Mouse (Mus musculus) neural tube, embryonic 12.5 days (tissue): ENCODE results near the gene Tsks. TPM values are rescaled to one million over a fixed set of nuclear protein-coding genes. Genes with fewer than 3 reads are reported as not detected.
A peak's percentile ranks its signal among the peaks of the same experiment; 100 is the strongest.

Experiments used
- ATAC-seq: fragments of 200-750 bp; cut with Nextera tagmentation; 2 replicates; pipeline ENCODE4 v1.8.0; 2017; ENCODE audit warnings: low read depth, mild to moderate bottlenecking, moderate TSS enrichment, moderate library complexity; ENCODE audit not compliant: low FRiP score
- H3K27ac ChIP-seq: fragments of 300-500 bp; sonication (generic); 2 replicates; pipeline ENCODE4 v1.5.1; 2016
- H3K27me3 ChIP-seq: fragments of 300-500 bp; sonication (generic); replicated peaks from 2 replicates; pipeline ENCODE4 v1.6.1; 2016; ENCODE audit warnings: mild to moderate bottlenecking
- H3K36me3 ChIP-seq: fragments of 300-500 bp; sonication (generic); 2 replicates; pipeline ENCODE4 v1.6.1; 2016; ENCODE audit warnings: mild to moderate bottlenecking
- H3K4me1 ChIP-seq: fragments of 300-500 bp; sonication (generic); 2 replicates; pipeline ENCODE4 v1.6.1; 2016
- H3K4me2 ChIP-seq: fragments of 300-500 bp; sonication (generic); replicated peaks from 2 replicates; pipeline ENCODE4 v1.6.1; 2016; ENCODE audit warnings: mild to moderate bottlenecking
- H3K4me3 ChIP-seq: fragments of 300-500 bp; sonication (generic); 2 replicates; pipeline ENCODE4 v1.5.1; 2016
- H3K9ac ChIP-seq: fragments of 300-500 bp; sonication (generic); 2 replicates; pipeline ENCODE4 v1.6.1; 2016; ENCODE audit warnings: mild to moderate bottlenecking
- H3K9me3 ChIP-seq: fragments of 300-500 bp; sonication (generic); 2 replicates; pipeline ENCODE4 v1.6.1; 2016; ENCODE audit warnings: mild to moderate bottlenecking
- WGBS: fragments of 180-500 bp; shearing (Covaris S2); methylation state at CpG from one replicate; pipeline ENCODE4 v1.1.7; 2016; 5-methylcytosine and 5-hydroxymethylcytosine counted together
- polyA plus RNA-seq: library from polyadenylated mRNA; unstranded; fragments of >200 nt; fragmentation: Nextera tagmentation; extraction: Ambion mirVana; gene quantifications from 2 replicates; pipeline ENCODE4 v1.2.1, GENCODE M21; 2016

The Tsks gene
- polyA plus RNA-seq, 1 experiment from 2014 or later: not detected

DNA sequence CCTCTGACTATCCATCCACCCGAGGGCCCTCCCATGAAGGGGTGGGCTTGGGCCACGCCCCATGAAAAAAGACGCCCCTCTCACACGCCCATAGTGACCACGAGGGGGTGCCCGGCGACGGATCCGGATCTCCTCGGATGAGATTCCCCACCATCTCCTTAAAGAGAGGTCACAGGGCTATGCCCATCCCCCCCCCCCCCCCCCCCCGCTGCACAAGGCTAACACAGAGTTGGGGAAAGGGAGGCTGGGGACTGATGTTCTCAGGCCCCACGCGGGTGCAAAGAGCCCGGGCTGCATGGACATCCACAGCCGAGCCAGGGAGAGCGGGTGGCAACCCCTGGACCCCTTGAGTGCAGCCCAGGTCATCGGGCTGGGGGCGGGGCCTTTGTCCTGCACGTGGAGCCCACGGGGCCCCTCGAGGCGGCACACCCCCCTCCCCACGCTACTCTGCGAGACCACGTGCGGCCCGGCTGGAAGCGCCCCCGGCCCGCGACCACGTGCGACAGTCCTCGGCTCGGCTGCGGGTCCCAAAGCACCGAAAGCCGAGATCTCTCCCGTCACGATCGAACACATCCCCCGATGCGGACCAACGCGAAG is 42.7 kb downstream of the Tsks start:
- Histone ChIP-seq H3K9me3 (no peaks in the 10 kb centered on the region), H3K27ac (peak overlapping the region; percentile 78), H3K9ac (peak overlapping the region; percentile 95), H3K27me3 (no peaks in the 10 kb centered on the region), H3K4me3 (peak overlapping the region; percentile 88), H3K4me2 (peak overlapping the region; percentile 71), H3K4me1 (peaks cover 30% of the 10 kb centered on the region), H3K36me3 (peaks cover 30% of the 10 kb centered on the region)
- whole genome bisulfite sequencing: under 1% methylated on average over 44 of the region's 45 CpGs
- peak; percentile 18 for ATAC-seq

DNA sequence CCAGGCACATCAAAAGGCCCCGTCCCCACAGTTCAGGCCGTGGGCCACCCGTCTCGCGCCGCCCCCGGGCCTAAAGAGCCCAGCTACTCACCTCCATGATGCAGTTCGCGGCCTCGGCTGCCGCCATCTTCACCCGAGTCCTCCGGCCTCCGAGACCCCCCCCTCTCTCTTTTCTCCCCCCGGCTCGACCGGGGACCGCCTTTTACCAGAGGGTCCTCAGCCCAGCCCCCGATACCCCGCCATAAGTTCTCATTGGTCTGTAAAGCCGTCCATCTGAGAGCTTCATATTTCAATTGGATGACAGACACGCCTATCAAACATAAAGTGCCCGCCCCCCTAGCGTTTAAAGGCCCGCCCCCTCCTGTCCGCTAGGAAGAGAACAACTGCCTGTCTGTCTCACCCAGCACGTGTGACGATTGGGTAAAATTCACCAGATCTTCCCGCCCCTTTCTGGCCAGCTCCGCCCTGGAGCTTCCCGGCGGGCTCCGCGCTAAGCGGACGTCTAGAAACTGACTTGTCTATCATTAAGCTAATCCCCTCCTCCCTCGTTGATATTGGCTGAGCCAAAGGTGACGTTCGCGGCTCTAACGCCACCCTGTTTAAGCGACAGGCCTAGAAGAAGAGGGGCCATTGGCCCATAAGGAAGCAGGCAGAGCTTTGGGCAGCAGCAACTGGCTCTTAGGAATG is 43.3 kb downstream of the Tsks start, which contains the start of gene Prmt1:
Gene Prmt1 (minus strand): TSS at position 377 of the 687 bp plus-strand sequence.
- peak within 1 kb of the TSS; percentile 71 for H3K4me2 ChIP-seq
- ATAC-seq: peak; percentile 95
- peaks cover 30% of the 10 kb centered on the region for H3K4me1 ChIP-seq
- peak within 1 kb of the TSS; percentile 79 for H3K27ac ChIP-seq
- peaks cover 26% of the 10 kb centered on the region for H3K36me3 ChIP-seq
- no peaks in the 10 kb centered on the region for H3K9me3 ChIP-seq
- no peaks in the 10 kb centered on the region for H3K27me3 ChIP-seq
- H3K4me3 ChIP-seq: peak within 1 kb of the TSS; percentile 88
- WGBS: under 1% methylated on average over 42 of the region's 42 CpGs
- peak within 1 kb of the TSS; percentile 95 for H3K9ac ChIP-seq

DNA sequence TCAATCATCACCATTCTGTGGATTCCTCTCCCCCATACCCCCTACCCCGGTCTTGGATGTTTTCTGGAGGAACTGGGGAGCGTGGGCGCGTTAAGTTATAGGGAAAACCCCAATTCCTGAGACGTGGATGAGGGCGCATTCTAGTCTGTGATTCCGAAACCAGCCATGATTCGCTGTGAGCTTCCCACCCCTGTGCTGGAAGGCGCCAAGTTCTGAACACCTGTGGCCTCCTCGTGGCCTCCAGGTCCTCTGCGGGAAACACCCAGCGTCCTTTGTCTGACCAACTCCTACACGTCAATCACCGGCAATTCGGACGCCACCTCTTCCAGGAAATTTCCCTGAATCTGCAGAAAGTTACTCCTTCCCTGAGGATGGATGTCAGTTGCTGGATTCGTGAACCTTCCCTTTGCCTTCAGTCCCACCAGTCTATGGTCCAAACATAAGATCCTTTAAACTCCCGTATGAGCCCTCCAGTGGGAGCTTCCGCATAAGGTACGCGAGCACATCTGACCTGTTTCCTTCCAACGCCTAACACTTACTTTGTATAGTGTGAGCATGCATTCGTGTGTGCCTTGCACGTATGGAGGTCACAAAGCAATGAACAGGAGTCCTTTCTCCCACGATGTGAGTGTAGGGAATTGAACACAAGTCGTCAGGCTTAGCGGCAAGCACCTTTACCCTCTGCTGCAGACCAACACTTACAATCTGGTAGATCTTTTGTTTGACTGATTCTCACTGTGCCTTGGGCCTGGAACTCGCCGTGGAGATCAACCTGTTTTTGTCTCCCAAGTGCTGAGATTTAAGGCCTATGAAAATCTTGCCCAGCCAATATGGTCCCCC is 44.1 kb downstream of the Tsks start:
- H3K27me3 ChIP-seq: no peaks in the 10 kb centered on the region
- peaks cover 26% of the 10 kb centered on the region for H3K36me3 ChIP-seq
- H3K9me3 ChIP-seq: no peaks in the 10 kb centered on the region
- peak; percentile 37 for ATAC-seq
- H3K27ac ChIP-seq: peak overlapping the region; percentile 79
- H3K9ac ChIP-seq: peak overlapping the region; percentile 74
- H3K4me2 ChIP-seq: peak overlapping the region; percentile 71
- H3K4me1 ChIP-seq: peaks cover 30% of the 10 kb centered on the region
- peak overlapping the region; percentile 56 for H3K4me3 ChIP-seq
- under 1% methylated on average over 29 of the region's 29 CpGs for WGBS

DNA sequence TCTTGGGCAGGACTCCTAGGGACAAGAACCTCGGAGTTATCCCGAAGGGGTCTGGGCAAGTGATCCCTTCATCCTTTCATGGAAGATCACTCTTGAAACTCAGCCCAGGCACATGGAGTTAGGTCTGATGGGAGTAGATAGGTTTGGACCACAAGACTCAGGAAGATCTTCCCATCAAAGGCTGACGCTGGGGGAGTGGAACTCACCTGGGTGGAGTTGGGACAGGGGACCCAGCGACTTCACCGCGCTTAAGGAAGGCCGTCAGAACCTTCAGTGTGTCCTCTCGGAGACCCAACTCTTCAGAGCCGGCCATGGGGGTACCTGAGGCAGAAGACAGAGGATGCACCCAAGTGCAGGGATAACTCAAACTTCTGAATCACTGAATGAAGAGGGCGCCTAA is 53.7 kb downstream of the Tsks start:
- Histone ChIP-seq H3K9me3 (no peaks in the 10 kb centered on the region), H3K36me3 (peaks cover 65% of the 10 kb centered on the region), H3K4me2 (peak overlapping the region; percentile 77), H3K27me3 (no peaks in the 10 kb centered on the region), H3K27ac (no peak overlapping the region), H3K9ac (peak overlapping the region; percentile 58), H3K4me3 (peak overlapping the region; percentile 60), H3K4me1 (peaks cover 31% of the 10 kb centered on the region)
- no peak for ATAC-seq
- WGBS: 16% methylated on average over 10 of the region's 10 CpGs

DNA sequence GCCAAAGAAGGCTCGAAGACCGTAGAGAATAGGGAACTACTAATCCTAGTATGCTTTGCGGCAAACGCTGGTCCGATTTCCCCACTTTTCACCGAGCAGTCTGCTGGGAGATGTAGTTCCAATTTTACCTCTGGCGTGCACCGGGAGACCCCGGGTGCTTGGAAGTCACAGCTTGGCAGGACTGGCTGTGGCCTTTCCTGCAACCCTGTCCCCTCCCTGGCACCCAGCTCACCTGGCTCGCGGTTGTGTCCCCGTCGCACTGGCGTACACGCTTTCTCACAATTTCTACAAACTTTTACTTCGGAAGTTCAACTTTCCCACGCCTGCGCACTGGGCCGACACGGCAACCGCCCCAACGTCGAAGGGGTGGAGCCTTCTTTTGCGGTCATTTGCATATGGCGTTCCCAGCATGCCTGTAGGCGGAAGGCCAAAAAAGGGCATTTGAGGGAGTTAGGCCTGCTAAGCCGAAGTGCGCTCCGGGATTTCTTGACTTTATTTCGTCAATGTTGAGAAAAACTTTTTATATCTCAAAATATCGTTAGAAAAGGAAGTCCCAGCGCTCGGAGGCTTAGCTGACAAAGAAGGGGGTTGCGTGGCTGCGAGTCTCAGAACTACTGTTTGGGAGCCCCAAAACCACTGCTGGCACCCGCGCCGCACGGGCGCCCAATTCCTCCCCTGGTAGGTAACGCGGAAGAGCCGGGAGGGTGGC is 54.4 kb downstream of the Tsks start, which contains the start of gene Irf3:
Gene Irf3 (plus strand): TSS at position 418 of the 709 bp plus-strand sequence.
- Histone ChIP-seq H3K9ac (peak within 1 kb of the TSS; percentile 71), H3K4me3 (peak within 1 kb of the TSS; percentile 60), H3K9me3 (no peaks in the 10 kb centered on the region), H3K4me1 (peaks cover 31% of the 10 kb centered on the region), H3K36me3 (peaks cover 65% of the 10 kb centered on the region), H3K4me2 (peak within 1 kb of the TSS; percentile 77), H3K27me3 (no peaks in the 10 kb centered on the region), H3K27ac (peak within 1 kb of the TSS; percentile 37; the same call in 1 of the 2 replicates)
- peak; percentile 91 for ATAC-seq
- WGBS: under 1% methylated on average over 43 of the region's 43 CpGs

DNA sequence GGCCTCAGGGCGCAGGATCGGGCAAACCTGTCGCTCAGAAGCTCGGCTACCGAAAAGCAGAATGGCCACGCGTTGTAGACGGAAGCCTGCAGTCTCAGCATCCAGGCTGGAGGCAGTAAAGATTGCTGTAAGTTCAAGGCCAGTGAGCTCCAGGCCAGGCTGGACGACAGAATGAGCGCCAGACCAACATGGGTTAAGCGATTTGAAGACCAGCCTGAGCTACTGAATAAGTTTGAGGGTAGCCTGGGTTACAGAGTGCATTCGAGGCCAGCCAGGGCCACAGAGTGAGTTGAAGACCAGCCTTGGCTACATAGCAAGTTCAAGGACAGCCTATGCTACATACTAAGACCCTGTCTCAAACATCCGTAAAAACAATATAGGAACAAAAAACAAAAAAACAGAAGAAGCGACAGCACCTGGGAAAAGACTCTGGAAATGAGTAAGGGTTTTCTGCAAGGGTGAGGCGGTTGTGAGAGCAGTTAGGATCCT is 55.0 kb downstream of the Tsks start:
- peak overlapping the region; percentile 77 for H3K4me2 ChIP-seq
- peaks cover 31% of the 10 kb centered on the region for H3K4me1 ChIP-seq
- no peak; the same call in 1 of the 2 replicates for ATAC-seq
- peak overlapping the region; percentile 71 for H3K9ac ChIP-seq
- peaks cover 65% of the 10 kb centered on the region for H3K36me3 ChIP-seq
- H3K9me3 ChIP-seq: no peaks in the 10 kb centered on the region
- no peaks in the 10 kb centered on the region for H3K27me3 ChIP-seq
- H3K27ac ChIP-seq: peak overlapping the region; percentile 37; the same call in 1 of the 2 replicates
- peak overlapping the region; percentile 60 for H3K4me3 ChIP-seq
- 5% methylated on average over 15 of the region's 15 CpGs for WGBS

DNA sequence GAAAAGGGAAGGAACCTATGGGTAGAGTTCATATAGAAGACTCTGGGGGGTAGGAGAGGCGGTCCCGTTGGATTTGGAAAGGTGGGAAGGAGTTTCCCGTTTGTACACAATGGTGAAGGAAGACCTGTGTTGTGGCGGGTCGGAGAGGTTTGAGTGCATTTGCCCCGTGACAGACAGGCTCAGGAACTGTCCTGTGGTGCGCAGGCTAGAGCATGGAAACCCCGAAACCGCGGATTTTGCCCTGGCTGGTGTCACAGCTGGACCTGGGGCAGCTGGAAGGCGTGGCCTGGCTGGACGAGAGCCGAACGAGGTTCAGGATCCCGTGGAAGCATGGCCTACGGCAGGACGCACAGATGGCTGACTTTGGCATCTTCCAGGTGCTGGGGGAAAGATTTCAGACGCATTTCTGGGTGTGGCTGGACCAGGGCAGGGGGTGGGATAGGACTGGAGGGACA is 55.5 kb downstream of the Tsks start, which contains the start of gene Bcl2l12:
Gene Bcl2l12 (minus strand): TSS at position 212 of the 455 bp plus-strand sequence.
- Histone ChIP-seq H3K36me3 (peaks cover 65% of the 10 kb centered on the region), H3K4me1 (peaks cover 31% of the 10 kb centered on the region), H3K27me3 (no peaks in the 10 kb centered on the region), H3K27ac (peak within 1 kb of the TSS; percentile 37; the same call in 1 of the 2 replicates), H3K4me3 (peak within 1 kb of the TSS; percentile 60), H3K9ac (peak within 1 kb of the TSS; percentile 71), H3K4me2 (peak within 1 kb of the TSS; percentile 77), H3K9me3 (no peaks in the 10 kb centered on the region)
- no peak for ATAC-seq
- 6% methylated on average over 18 of the region's 18 CpGs for WGBS

DNA sequence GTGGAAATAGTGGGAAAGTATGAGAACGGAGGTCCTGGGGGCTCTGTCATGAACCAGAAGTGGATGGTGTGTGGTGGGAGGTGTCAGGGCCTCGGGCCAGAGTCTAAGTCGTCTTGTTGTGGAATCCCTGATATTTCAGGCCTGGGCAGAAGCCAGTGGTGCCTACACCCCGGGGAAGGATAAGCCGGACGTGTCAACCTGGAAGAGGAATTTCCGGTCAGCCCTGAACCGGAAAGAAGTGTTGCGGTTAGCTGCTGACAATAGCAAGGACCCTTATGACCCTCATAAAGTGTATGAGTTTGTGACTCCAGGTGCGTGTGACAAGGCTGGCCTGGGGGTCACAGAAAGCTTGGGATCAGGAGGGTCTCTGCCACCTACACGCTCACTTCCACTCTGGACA is 56.7 kb downstream of the Tsks start:
- ATAC-seq: no peak
- peaks cover 65% of the 10 kb centered on the region for H3K36me3 ChIP-seq
- no peak overlapping the region for H3K27ac ChIP-seq
- H3K9ac ChIP-seq: no peak overlapping the region
- H3K27me3 ChIP-seq: no peaks in the 10 kb centered on the region
- no peaks in the 10 kb centered on the region for H3K9me3 ChIP-seq
- 81% methylated on average over 11 of the region's 11 CpGs for WGBS
- no peak overlapping the region for H3K4me3 ChIP-seq
- H3K4me2 ChIP-seq: peak overlapping the region; percentile 14; the same call in 1 of the 2 replicates
- H3K4me1 ChIP-seq: peaks cover 31% of the 10 kb centered on the region

DNA sequence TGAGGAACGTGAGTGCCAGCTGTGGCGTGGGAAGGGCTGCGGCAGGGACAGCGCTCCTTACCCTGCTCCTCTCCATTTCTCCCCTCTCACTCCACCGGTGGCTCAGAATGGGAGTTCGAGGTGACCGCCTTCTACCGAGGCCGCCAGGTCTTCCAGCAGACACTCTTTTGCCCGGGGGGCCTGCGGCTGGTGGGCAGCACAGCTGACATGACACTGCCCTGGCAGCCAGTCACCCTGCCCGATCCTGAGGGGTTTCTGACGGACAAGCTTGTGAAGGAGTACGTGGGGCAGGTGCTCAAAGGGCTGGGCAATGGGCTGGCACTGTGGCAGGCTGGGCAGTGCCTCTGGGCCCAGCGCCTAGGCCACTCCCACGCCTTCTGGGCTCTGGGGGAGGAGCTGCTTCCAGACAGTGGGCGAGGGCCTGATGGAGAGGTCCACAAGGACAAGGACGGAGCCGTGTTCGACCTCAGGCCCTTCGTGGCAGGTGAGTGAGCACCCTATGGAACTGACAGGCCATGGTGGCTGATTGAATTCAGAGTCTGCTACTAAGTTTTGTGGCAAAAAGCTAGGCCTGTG is 57.6 kb downstream of the Tsks start:
- Histone ChIP-seq H3K9ac (no peak overlapping the region), H3K9me3 (no peaks in the 10 kb centered on the region), H3K4me2 (no peak overlapping the region), H3K4me3 (no peak overlapping the region), H3K27ac (no peak overlapping the region), H3K36me3 (peaks cover 65% of the 10 kb centered on the region), H3K4me1 (peaks cover 32% of the 10 kb centered on the region), H3K27me3 (no peaks in the 10 kb centered on the region)
- 88% methylated on average over 21 of the region's 21 CpGs for WGBS
- ATAC-seq: no peak

DNA sequence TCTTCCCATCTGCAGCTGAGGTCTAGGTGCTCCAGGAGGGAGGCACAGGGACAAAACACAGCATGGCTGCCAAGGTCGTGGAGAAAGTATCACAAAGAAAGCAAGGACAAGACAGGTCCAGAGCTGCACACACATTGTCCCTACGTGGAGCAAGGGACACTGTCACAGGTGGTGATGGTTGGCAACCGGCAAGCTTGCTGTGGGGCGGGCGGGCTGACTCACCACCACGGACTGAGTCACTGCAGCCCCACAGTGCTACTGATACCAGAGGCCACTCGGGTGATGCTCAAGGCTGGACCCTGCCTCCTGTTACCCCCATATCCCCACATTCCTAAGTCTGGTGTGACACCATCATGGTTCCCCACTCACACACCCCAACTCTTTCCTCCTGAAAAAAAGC is 59.4 kb downstream of the Tsks start:
- Histone ChIP-seq H3K9ac (no peak overlapping the region), H3K36me3 (peaks cover 80% of the 10 kb centered on the region), H3K27ac (no peak overlapping the region), H3K4me2 (no peak overlapping the region), H3K27me3 (no peaks in the 10 kb centered on the region), H3K4me3 (no peak overlapping the region), H3K9me3 (no peaks in the 10 kb centered on the region), H3K4me1 (peaks cover 19% of the 10 kb centered on the region)
- no peak for ATAC-seq
- 92% methylated on average over 7 of the region's 7 CpGs for WGBS

DNA sequence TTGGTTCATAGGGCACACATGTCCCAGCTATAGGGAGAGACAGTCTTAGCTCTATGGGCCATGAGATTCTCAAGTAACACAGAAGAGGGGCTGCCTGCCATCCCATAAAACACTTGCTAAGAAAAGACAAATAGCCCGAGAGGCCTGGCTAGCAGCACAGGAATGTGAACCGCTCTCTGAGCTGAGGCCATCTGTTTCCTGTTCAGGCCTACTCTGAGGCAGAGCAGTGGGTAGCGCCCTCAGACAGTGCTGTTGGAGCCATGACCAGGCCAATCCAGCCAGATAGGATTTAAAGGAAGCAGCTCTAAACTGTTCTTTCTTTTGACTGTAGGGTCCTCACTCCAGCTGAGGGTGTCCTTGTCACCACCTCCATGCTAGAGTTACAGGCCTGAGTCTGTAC is 61.5 kb downstream of the Tsks start:
- ATAC-seq: no peak
- no peaks in the 10 kb centered on the region for H3K9me3 ChIP-seq
- H3K36me3 ChIP-seq: peaks cover 98% of the 10 kb centered on the region
- no peaks in the 10 kb centered on the region for H3K27me3 ChIP-seq
- no peak overlapping the region for H3K27ac ChIP-seq
- WGBS: 69% methylated on average over 3 of the region's 3 CpGs
- no peak overlapping the region for H3K9ac ChIP-seq
- peaks cover 6% of the 10 kb centered on the region for H3K4me1 ChIP-seq
- no peak overlapping the region for H3K4me2 ChIP-seq
- H3K4me3 ChIP-seq: no peak overlapping the region
